Mouse (Mus musculus): Measurements from ENCODE around the gene Prss46. TPM values are rescaled to one million over a fixed set of nuclear protein-coding genes. Genes with fewer than 3 reads are reported as not detected.

Gene Prss46
- not detected for polyA plus RNA-seq (2015; fragmentation: Illumina TruSeq; extraction: RNeasy Lipid Tissue Mini Kit (QIAGEN cat#74804); ENCODE audit: insufficient read depth, low read depth, low replicate concordance)

DNA sequence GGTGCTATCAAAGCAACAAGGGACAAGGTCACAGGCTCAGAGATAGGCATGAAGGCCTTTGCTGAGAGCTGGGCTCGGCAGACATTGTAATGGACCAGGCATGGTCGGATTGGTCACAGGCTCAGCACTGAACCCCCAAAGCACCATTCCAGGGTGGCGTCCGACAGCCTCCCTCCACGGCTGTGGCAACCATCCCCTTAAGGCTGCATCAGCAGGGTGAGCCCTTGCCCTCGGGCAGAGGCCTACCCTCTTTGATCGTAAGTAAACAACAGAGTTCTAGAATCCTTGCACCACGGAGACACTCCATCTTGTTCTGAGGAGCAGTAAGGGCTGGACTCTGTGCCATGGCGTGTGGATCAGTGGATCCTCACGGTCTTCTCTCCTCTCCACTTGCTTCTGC, at the start of gene Prss46:
Gene Prss46, plus strand, starts transcription at position 301 of the 400 bp plus-strand sequence.

DNA sequence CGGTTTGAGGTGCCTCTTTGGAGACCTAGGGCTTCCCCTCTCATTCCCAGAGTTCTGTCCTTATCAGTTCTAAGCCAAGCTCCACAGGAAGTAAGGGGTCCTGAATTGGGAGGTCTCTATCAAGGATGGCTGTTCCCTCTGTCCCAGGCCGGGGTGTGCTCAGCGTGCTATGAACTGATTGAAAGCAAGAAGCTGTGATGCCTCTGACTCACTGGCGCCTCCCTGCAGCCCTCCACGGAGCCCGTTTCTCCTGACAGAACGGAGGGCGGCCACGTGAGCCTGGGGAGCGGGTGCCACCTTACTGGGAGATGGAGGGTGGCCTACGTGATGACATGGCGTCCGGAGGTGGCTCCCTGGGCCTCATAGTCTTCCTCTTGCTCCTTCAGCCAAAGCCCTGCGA, 46.4 kb upstream of the Prss46 start, which contains the start of gene Prss42:
Gene Prss42, plus strand, starts transcription at position 301 of the 400 bp plus-strand sequence.

DNA sequence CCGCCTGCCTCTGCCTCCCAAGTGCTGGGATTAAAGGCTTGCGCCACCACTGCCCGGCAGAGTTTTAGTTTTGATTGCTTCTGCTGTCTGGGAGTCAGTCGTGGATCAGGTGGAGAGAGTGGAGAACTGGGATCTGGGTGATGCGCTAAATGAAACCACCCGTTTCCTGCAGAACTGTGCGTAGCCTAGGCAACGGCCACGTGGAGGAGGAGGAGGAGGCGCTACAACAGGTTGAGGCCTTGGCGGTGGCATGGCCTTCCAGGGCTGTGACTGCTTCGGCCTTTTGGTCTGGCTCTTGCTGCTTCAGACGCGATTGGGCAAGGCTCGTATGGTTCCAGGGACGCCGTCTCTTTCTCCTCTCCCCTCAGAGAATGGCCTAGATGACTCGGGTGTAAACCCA, 30.5 kb upstream of the Prss46 start, which contains the start of gene Prss44:
Gene Prss44, plus strand, starts transcription at position 206 of the 400 bp plus-strand sequence.

DNA sequence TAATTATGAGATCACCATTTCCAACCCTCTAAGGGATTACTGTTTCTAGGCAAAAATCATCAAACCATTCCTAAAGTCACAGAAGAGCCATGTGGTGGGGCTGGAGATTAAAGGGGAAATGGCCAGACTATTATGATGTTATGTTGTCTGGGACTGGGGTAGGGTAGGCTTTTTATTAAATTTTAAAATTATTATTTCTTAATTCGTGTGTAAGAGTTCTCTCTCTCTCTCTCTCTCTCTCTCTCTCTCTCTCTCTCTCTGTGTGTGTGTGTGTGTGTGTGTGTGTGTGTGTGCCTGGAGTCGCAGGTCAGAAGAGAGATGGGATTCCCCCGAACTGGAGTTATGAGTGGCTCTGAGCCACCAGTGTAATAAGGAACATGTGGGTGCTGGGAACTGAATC, 17.9 kb upstream of the Prss46 start, which contains the start of gene Prss43:
Gene Prss43, plus strand, starts transcription at position 301 of the 400 bp plus-strand sequence.

DNA sequence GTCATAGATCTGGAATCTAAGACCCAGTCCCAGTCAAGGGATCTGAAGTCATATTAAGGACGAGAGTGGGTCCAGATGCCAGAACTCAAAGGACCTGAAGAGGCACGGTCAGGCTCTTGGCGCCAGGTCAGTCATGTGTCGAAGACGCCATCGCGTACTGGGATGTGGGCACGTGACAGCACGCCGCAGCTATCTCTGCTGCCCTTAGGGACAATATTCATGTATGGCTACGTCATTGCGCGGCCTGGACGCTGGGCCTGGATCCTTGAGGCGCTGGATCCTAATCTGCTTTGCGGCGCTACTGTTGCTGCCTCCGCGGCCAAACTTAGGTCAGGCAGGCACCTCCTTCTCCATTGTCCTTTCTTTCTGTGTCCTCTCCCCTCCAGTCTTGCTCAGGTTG, 9.9 kb upstream of the Prss46 start, which contains the start of gene Prss45:
Gene Prss45, plus strand, starts transcription at position 178 of the 400 bp plus-strand sequence.

DNA sequence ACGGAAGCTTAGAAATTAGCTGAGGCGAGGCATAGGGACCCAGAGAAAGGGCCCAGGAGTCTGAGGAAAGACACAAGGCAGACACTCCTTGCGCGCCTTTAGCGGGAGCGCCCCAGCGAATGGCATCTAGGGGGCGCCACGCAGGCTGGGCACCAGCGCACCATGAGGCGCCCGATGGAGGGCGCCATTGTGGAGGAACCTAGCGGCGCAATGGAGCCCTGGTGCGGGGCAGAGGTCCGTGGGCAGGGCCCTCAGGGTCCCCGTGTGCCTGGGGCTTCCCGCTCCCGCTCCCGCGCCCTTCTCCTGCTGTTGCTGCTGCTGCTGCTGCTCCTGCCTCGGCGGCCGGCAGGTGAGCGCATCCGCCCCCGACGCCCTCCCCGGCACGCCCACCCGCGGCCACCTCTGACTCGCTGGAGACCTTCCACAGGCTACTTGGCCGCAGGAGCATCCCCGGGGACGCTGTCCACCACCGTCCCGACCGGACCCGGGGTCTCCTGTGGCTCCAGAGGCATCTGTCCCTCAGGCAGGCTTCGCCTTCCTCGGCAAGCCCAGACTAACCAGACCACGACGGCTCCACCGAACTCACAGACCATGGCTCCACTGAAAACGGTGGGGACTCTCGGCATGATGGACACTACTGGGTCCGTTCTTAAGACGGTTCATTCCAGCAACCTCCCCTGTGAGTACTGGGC, 13.6 kb downstream of the Prss46 start, which contains the start of gene Prss50:
Gene Prss50, plus strand, starts transcription at position 187 of the 692 bp plus-strand sequence.

DNA sequence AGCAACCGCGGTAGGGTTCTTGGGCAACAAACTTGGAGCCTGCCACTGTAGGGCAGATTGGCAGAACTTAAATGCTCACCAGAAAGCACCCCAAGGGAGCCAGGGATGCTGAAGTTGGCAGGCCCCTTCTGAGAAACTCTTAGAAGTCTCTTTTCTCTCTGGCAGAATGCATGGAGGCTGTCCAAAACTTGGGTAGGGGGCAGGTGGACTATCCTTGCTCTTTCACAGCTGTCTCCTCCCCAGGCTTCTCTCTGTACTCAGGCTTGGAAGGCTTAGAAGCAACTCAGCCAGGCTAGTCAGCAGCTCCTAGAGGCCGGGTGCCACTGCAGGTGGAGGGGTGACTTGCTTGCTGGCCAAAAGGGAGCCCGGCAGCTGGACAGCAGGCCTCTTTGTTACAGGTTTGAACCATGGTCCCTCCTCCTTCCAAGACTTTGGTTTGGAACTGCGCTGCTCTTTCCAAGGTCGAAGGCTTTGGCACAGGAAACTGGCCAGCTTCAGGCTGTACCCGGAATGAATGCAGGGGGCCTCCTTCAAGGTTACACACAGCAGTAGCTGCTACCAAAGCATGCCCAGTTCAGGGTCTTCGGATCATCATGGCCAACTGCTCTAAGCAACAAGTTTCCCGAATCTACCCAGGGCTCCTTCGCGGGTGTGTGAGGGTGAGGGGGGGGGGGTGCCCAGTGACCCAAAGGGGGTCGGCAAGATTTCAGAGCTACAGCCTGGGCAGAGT, 35.0 kb downstream of the Prss46 start, which contains the start of gene Als2cl:
Gene Als2cl, plus strand, starts transcription at position 680 of the 730 bp plus-strand sequence.

DNA sequence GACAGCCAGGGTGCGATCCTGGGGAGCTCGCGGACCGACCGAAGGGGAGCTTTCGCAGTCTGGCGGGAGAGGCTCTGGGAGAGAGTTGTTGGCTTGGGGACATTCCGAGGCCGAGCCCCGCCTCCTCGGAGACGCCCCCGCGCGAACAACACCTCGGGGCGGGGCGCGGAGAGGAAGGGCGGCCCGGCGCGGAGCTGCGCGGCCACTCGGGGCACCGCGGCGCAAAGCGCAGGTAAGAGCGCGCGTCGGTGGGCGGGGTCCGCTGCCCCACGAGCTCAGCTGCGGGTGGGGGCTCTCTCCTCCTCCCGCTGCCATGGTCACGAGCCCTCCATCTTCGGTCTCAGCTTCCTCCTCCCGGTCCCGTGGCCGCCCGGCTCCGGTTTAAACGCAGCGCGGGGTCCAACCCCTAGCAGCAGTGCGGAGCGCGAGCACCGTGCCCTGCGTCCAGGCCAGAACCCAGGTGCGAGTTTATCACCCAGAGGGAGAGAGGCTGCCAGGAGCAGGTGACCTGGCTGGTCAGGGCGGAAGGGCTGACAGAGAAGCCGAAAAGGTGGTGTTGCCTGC, 35.8 kb downstream of the Prss46 start, which contains the start of gene Tmie:
Gene Tmie, minus strand, starts transcription at position 116 of the 564 bp plus-strand sequence.

Other genes starting within 250 kb of the Prss46 start
- gene Nradd, start 220.1 kb upstream of the Prss46 start, polyA plus RNA-seq (2015; fragmentation: Illumina TruSeq; extraction: RNeasy Lipid Tissue Mini Kit (QIAGEN cat#74804); ENCODE audit: insufficient read depth, low read depth, low replicate concordance): 2.3 TPM
- gene Nbeal2, start 190.3 kb upstream of the Prss46 start, polyA plus RNA-seq (2015; fragmentation: Illumina TruSeq; extraction: RNeasy Lipid Tissue Mini Kit (QIAGEN cat#74804); ENCODE audit: insufficient read depth, low read depth, low replicate concordance): 8.6 TPM
- 27.2 TPM for gene Ccdc12, start 188.0 kb upstream of the Prss46 start, polyA plus RNA-seq (2015; fragmentation: Illumina TruSeq; extraction: RNeasy Lipid Tissue Mini Kit (QIAGEN cat#74804); ENCODE audit: insufficient read depth, low read depth, low replicate concordance)
- not detected for gene Myl3, start 102.6 kb upstream of the Prss46 start, polyA plus RNA-seq (2015; fragmentation: Illumina TruSeq; extraction: RNeasy Lipid Tissue Mini Kit (QIAGEN cat#74804); ENCODE audit: insufficient read depth, low read depth, low replicate concordance)
- 1.5 TPM for gene Pth1r, start 97.4 kb upstream of the Prss46 start, polyA plus RNA-seq (2015; fragmentation: Illumina TruSeq; extraction: RNeasy Lipid Tissue Mini Kit (QIAGEN cat#74804); ENCODE audit: insufficient read depth, low read depth, low replicate concordance)
- gene Prss42, start 46.3 kb upstream of the Prss46 start, polyA plus RNA-seq (2015; fragmentation: Illumina TruSeq; extraction: RNeasy Lipid Tissue Mini Kit (QIAGEN cat#74804); ENCODE audit: insufficient read depth, low read depth, low replicate concordance): not detected
- not detected for gene Prss44, start 30.5 kb upstream of the Prss46 start, polyA plus RNA-seq (2015; fragmentation: Illumina TruSeq; extraction: RNeasy Lipid Tissue Mini Kit (QIAGEN cat#74804); ENCODE audit: insufficient read depth, low read depth, low replicate concordance)
- not detected for gene Prss43, start 17.8 kb upstream of the Prss46 start, polyA plus RNA-seq (2015; fragmentation: Illumina TruSeq; extraction: RNeasy Lipid Tissue Mini Kit (QIAGEN cat#74804); ENCODE audit: insufficient read depth, low read depth, low replicate concordance)
- not detected for gene Prss45, start 9.9 kb upstream of the Prss46 start, polyA plus RNA-seq (2015; fragmentation: Illumina TruSeq; extraction: RNeasy Lipid Tissue Mini Kit (QIAGEN cat#74804); ENCODE audit: insufficient read depth, low read depth, low replicate concordance)
- gene Prss50, start 13.5 kb downstream of the Prss46 start, polyA plus RNA-seq (2015; fragmentation: Illumina TruSeq; extraction: RNeasy Lipid Tissue Mini Kit (QIAGEN cat#74804); ENCODE audit: insufficient read depth, low read depth, low replicate concordance): not detected
- gene Als2cl, start 35.4 kb downstream of the Prss46 start, polyA plus RNA-seq (2015; fragmentation: Illumina TruSeq; extraction: RNeasy Lipid Tissue Mini Kit (QIAGEN cat#74804); ENCODE audit: insufficient read depth, low read depth, low replicate concordance): 16.5 TPM
- gene Tmie, start 35.6 kb downstream of the Prss46 start, polyA plus RNA-seq (2015; fragmentation: Illumina TruSeq; extraction: RNeasy Lipid Tissue Mini Kit (QIAGEN cat#74804); ENCODE audit: insufficient read depth, low read depth, low replicate concordance): 2.2 TPM
- not detected for gene Fam240a, start 72.4 kb downstream of the Prss46 start, polyA plus RNA-seq (2015; fragmentation: Illumina TruSeq; extraction: RNeasy Lipid Tissue Mini Kit (QIAGEN cat#74804); ENCODE audit: insufficient read depth, low read depth, low replicate concordance)
- not detected for gene Tdgf1, start 101.7 kb downstream of the Prss46 start, polyA plus RNA-seq (2015; fragmentation: Illumina TruSeq; extraction: RNeasy Lipid Tissue Mini Kit (QIAGEN cat#74804); ENCODE audit: insufficient read depth, low read depth, low replicate concordance)
- gene Lrrc2, start 107.0 kb downstream of the Prss46 start, polyA plus RNA-seq (2015; fragmentation: Illumina TruSeq; extraction: RNeasy Lipid Tissue Mini Kit (QIAGEN cat#74804); ENCODE audit: insufficient read depth, low read depth, low replicate concordance): not detected
- 4.7 TPM for gene Rtp3, start 146.1 kb downstream of the Prss46 start, polyA plus RNA-seq (2015; fragmentation: Illumina TruSeq; extraction: RNeasy Lipid Tissue Mini Kit (QIAGEN cat#74804); ENCODE audit: insufficient read depth, low read depth, low replicate concordance)
- gene Ltf, start 174.8 kb downstream of the Prss46 start, polyA plus RNA-seq (2015; fragmentation: Illumina TruSeq; extraction: RNeasy Lipid Tissue Mini Kit (QIAGEN cat#74804); ENCODE audit: insufficient read depth, low read depth, low replicate concordance): not detected
- gene Ccrl2, start 213.0 kb downstream of the Prss46 start, polyA plus RNA-seq (2015; fragmentation: Illumina TruSeq; extraction: RNeasy Lipid Tissue Mini Kit (QIAGEN cat#74804); ENCODE audit: insufficient read depth, low read depth, low replicate concordance): 5.2 TPM